Mouse (Mus musculus) liver, postnatal 0 days (tissue): ENCODE data around the gene Idh3g. TPM values are rescaled to one million over a fixed set of nuclear protein-coding genes. Genes with fewer than 3 reads are reported as not detected.

Source experiments
- ATAC-seq: fragments of 200-750 bp; cut with Nextera tagmentation; 2 replicates; pipeline ENCODE4 v1.8.0; 2017; ENCODE audit warnings: mild to moderate bottlenecking, moderate library complexity
- DNase-seq: peaks from one replicate; pipeline ENCODE4 v3.0.0-alpha.2; 2016
- H3K27ac ChIP-seq: fragments of 300-500 bp; sonication (generic); 2 replicates; pipeline ENCODE4 v1.5.1; 2014; ENCODE audit warnings: antibody characterized with exemption, moderate library complexity, mild to moderate bottlenecking, low read depth
- H3K27me3 ChIP-seq: fragments of 300-500 bp; sonication (generic); 2 replicates; pipeline ENCODE4 v1.6.1; 2014; ENCODE audit warnings: low read length, control low read depth, mixed read lengths; ENCODE audit not compliant: insufficient read depth
- H3K36me3 ChIP-seq: fragments of 300-500 bp; sonication (generic); replicated peaks from 2 replicates; pipeline ENCODE4 v1.6.1; 2014; ENCODE audit warnings: mild to moderate bottlenecking, control low read depth, low read length, moderate library complexity, mixed read lengths; ENCODE audit not compliant: insufficient read depth
- H3K4me1 ChIP-seq: fragments of 300-500 bp; sonication (generic); 2 replicates; pipeline ENCODE4 v1.6.1; 2014; ENCODE audit warnings: antibody characterized with exemption, mild to moderate bottlenecking, control low read depth; ENCODE audit not compliant: insufficient read depth
- H3K4me2 ChIP-seq: fragments of 300-500 bp; sonication (generic); 2 replicates; pipeline ENCODE4 v1.6.1; 2014; ENCODE audit warnings: low read depth, mild to moderate bottlenecking, low read length, moderate library complexity, mixed read lengths
- H3K4me3 ChIP-seq: fragments of 300-500 bp; sonication (generic); 2 replicates; pipeline ENCODE4 v1.5.1; 2014; ENCODE audit warnings: low read depth, low read length
- H3K9ac ChIP-seq: fragments of 300-500 bp; sonication (generic); replicated peaks from 2 replicates; pipeline ENCODE4 v1.6.1; 2014; ENCODE audit warnings: mild to moderate bottlenecking, moderate library complexity
- H3K9me3 ChIP-seq: fragments of 300-500 bp; sonication (generic); 2 replicates; pipeline ENCODE4 v1.6.1; 2016; ENCODE audit warnings: mild to moderate bottlenecking, control low read depth, low read length, mixed read lengths
- CTCF ChIP-seq: sonication (generic); IDR thresholded peaks from 2 replicates; pipeline ENCODE4 v1.5.1; 2016; ENCODE audit warnings: antibody characterized with exemption, low read depth
- EP300 ChIP-seq: IDR thresholded peaks from 2 replicates; pipeline ENCODE4 v1.6.1; 2016; ENCODE audit warnings: antibody characterized with exemption, low read depth, mild to moderate bottlenecking
- WGBS: fragments of 180-500 bp; shearing (Covaris S2); extraction: QIAGEN DNeasy Blood & Tissue Kit; methylation state at CpG from one replicate; pipeline ENCODE4 v1.1.7; 2014; ENCODE audit not compliant: insufficient replicate concordance; 5-methylcytosine and 5-hydroxymethylcytosine counted together
- polyA plus RNA-seq: library from polyadenylated mRNA; unstranded; fragments of >200 nt; fragmentation: Nextera tagmentation; extraction: Ambion mirVana; gene quantifications from 2 replicates; pipeline ENCODE4 v1.2.1, GENCODE M21; 2015

The Idh3g gene
- polyA plus RNA-seq, 1 experiment from 2014 or later: 88.1 TPM

GRCm38 (mm10) chrX:73787225-73787558 is 495 bp upstream of the Idh3g start:
- Histone ChIP-seq H3K9me3 (no peaks in the 10 kb centered on the region), H3K4me1 (peaks cover 21% of the 10 kb centered on the region), H3K27me3 (no peaks in the 10 kb centered on the region), H3K9ac (peak overlapping the region; percentile 79), H3K27ac (peak overlapping the region; percentile 93), H3K4me3 (peak overlapping the region; percentile 71), H3K36me3 (peaks cover 5% of the 10 kb centered on the region; the same call in 1 of the 2 replicates), H3K4me2 (peak overlapping the region; percentile 80)
- whole genome bisulfite sequencing: 29% methylated on average over 22 of the region's 22 CpGs
- peak; percentile 18 for ATAC-seq
- DNase-seq: no peak
- TF ChIP-seq EP300 (no peak), CTCF (no peak)

GRCm38 (mm10) chrX:73785666-73786065 is 1.0 kb downstream of the Idh3g start:
- peaks cover 4% of the 10 kb centered on the region; the same call in 1 of the 2 replicates for H3K36me3 ChIP-seq
- peaks cover 21% of the 10 kb centered on the region for H3K4me1 ChIP-seq
- peak overlapping the region; percentile 79 for H3K9ac ChIP-seq
- peak overlapping the region; percentile 74 for H3K4me2 ChIP-seq
- TF ChIP-seq EP300: no peak
- no peak for TF ChIP-seq CTCF
- ATAC-seq (no peak), DNase-seq (no peak)
- peak overlapping the region; percentile 71 for H3K4me3 ChIP-seq
- H3K9me3 ChIP-seq: no peaks in the 10 kb centered on the region
- peak overlapping the region; percentile 93 for H3K27ac ChIP-seq
- no peaks in the 10 kb centered on the region for H3K27me3 ChIP-seq

- DNase-seq (no peak), ATAC-seq (no peak)
- TF ChIP-seq CTCF (no peak), EP300 (no peak)
- Histone ChIP-seq H3K36me3 (peaks cover 17% of the 10 kb centered on the region), H3K9ac (no peak overlapping the region), H3K27me3 (no peaks in the 10 kb centered on the region), H3K4me1 (peaks cover 9% of the 10 kb centered on the region), H3K4me2 (no peak overlapping the region), H3K9me3 (no peaks in the 10 kb centered on the region), H3K27ac (no peak overlapping the region), H3K4me3 (no peak overlapping the region)
- WGBS: 89% methylated on average over 2 of the region's 3 CpGs
Measured at GRCm38 (mm10) chrX:73782227-73782626, 4.5 kb downstream of the Idh3g start.

DNA sequence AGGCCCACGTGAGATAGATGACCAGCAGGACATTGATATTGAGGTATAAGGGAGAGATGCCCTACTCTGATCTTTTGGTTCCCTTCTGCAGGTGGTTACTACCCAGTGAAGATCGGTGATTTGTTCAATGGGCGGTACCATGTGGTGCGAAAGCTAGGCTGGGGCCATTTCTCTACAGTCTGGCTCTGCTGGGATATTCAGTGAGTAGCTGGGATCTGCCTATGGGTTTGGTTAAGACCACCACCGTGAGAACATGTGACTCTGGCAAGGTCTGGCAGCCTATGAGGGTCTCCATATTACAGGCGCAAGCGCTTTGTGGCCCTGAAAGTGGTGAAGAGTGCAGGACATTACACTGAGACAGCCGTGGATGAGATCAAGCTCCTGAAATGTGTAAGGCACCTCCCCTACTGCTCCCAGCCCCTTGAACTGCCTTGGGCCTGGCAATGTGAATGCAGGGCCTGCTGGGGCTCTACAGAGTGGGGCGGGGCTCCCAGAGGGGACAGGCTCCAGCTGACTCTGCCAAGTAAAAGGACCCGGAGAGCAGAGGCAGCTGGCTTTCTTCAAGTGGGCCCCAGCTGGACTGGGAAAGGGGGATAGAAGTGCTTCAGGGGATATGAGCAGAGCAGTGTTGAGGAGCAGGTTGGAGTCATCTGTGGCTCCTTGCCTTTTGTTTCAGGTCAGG is 11.8 kb downstream of the Idh3g start:
- no peak for TF ChIP-seq CTCF
- TF ChIP-seq EP300: no peak
- Histone ChIP-seq H3K4me3 (no peak overlapping the region), H3K9ac (no peak overlapping the region), H3K4me1 (no peaks in the 10 kb centered on the region), H3K27me3 (no peaks in the 10 kb centered on the region), H3K27ac (peak overlapping the region; percentile 22; the same call in 1 of the 2 replicates), H3K36me3 (peaks cover 11% of the 10 kb centered on the region), H3K9me3 (no peaks in the 10 kb centered on the region), H3K4me2 (no peak overlapping the region)
- ATAC-seq (peak; percentile 26), DNase-seq (no peak)
- WGBS: 67% methylated on average over 10 of the region's 10 CpGs

- no peak within 1 kb of the TSS for H3K9ac ChIP-seq
- H3K27me3 ChIP-seq: no peaks in the 10 kb centered on the region
- H3K4me1 ChIP-seq: no peaks in the 10 kb centered on the region
- DNase-seq (peak; percentile 20), ATAC-seq (peak; percentile 33)
- H3K27ac ChIP-seq: peak within 1 kb of the TSS; percentile 22; the same call in 1 of the 2 replicates
- H3K36me3 ChIP-seq: peaks cover 5% of the 10 kb centered on the region
- H3K4me3 ChIP-seq: no peak within 1 kb of the TSS
- no peaks in the 10 kb centered on the region for H3K9me3 ChIP-seq
- TF ChIP-seq EP300: no peak
- no peak for TF ChIP-seq CTCF
- no peak within 1 kb of the TSS for H3K4me2 ChIP-seq
- WGBS: 44% methylated on average over 9 of the region's 9 CpGs
Measured at GRCm38 (mm10) chrX:73774168-73774760, 12.4 kb downstream of the Idh3g start, which contains the start of gene Srpk3. Gene Srpk3, plus strand, starts transcription at chrX:73774405.

- Histone ChIP-seq H3K36me3 (no peaks in the 10 kb centered on the region), H3K4me2 (no peak overlapping the region), H3K4me1 (no peaks in the 10 kb centered on the region), H3K4me3 (no peak overlapping the region), H3K27ac (no peak overlapping the region), H3K9ac (no peak overlapping the region), H3K9me3 (no peaks in the 10 kb centered on the region), H3K27me3 (no peaks in the 10 kb centered on the region)
- TF ChIP-seq EP300: no peak
- TF ChIP-seq CTCF: peak; percentile 67
- peak; percentile 30 for DNase-seq
- no peak for ATAC-seq
- 65% methylated on average over 9 of the region's 9 CpGs for WGBS
Measured at GRCm38 (mm10) chrX:73767267-73767666, 19.4 kb downstream of the Idh3g start.
